Mouse (Mus musculus) induced T-regulatory cell, adult 2 months (primary cell): ENCODE data around the gene Sipa1l3.

Experiments
- DNase-seq: peaks from one replicate; pipeline ENCODE4 v3.0.0-alpha.2; 2012; ENCODE audit warnings: low read depth

Gene Sipa1l3

GRCm38 (mm10) chr7:29505337-29506318 is 12.8 kb downstream of the Sipa1l3 start:
- no peak for DNase-seq

- DNase-seq = no peak
Measured at GRCm38 (mm10) chr7:29504683-29505290, 13.7 kb downstream of the Sipa1l3 start.

GRCm38 (mm10) chr7:29503616-29504015 is 14.8 kb downstream of the Sipa1l3 start:
- DNase-seq = no peak

GRCm38 (mm10) chr7:29501214-29501613 is 17.2 kb downstream of the Sipa1l3 start:
- DNase-seq = no peak

GRCm38 (mm10) chr7:29499071-29499470 is 19.4 kb downstream of the Sipa1l3 start:
- no peak for DNase-seq

- no peak for DNase-seq
Measured at GRCm38 (mm10) chr7:29496953-29497590, 21.4 kb downstream of the Sipa1l3 start.

- DNase-seq = no peak
Measured at GRCm38 (mm10) chr7:29496332-29496731, 22.1 kb downstream of the Sipa1l3 start.

- DNase-seq = no peak
Measured at GRCm38 (mm10) chr7:29495880-29496279, 22.6 kb downstream of the Sipa1l3 start.

GRCm38 (mm10) chr7:29494854-29495253 is 23.6 kb downstream of the Sipa1l3 start:
- no peak for DNase-seq

- DNase-seq = no peak
Measured at GRCm38 (mm10) chr7:29494015-29494414, 24.4 kb downstream of the Sipa1l3 start.

- DNase-seq = no peak
Measured at GRCm38 (mm10) chr7:29492992-29493391, 25.4 kb downstream of the Sipa1l3 start.

- no peak for DNase-seq
Measured at GRCm38 (mm10) chr7:29491861-29492260, 26.6 kb downstream of the Sipa1l3 start.

GRCm38 (mm10) chr7:29491471-29491755 is 27.0 kb downstream of the Sipa1l3 start:
- no peak for DNase-seq

- DNase-seq = no peak
Measured at GRCm38 (mm10) chr7:29490704-29491470, 27.6 kb downstream of the Sipa1l3 start.

GRCm38 (mm10) chr7:29489851-29490250 is 28.6 kb downstream of the Sipa1l3 start:
- DNase-seq = no peak

GRCm38 (mm10) chr7:29489364-29489763 is 29.1 kb downstream of the Sipa1l3 start:
- no peak for DNase-seq

- DNase-seq = no peak
Measured at GRCm38 (mm10) chr7:29486753-29487152, 31.7 kb downstream of the Sipa1l3 start.

GRCm38 (mm10) chr7:29485721-29486120 is 32.7 kb downstream of the Sipa1l3 start:
- no peak for DNase-seq

- no peak for DNase-seq
Measured at GRCm38 (mm10) chr7:29483556-29483955, 34.9 kb downstream of the Sipa1l3 start.

- DNase-seq = no peak
Measured at GRCm38 (mm10) chr7:29481345-29482155, 36.9 kb downstream of the Sipa1l3 start.

- DNase-seq = no peak
Measured at GRCm38 (mm10) chr7:29480590-29481344, 37.7 kb downstream of the Sipa1l3 start.
